Mouse (Mus musculus): Measurements from ENCODE around the gene Edar. TPM values are rescaled to one million over a fixed set of nuclear protein-coding genes. Genes with fewer than 3 reads are reported as not detected.
"Not testable (repeated sequence)": the region's sequence is repeated elsewhere in the genome, so short reads cannot be mapped to it uniquely, and the experiment has no call there.

Gene Edar
- 0.09 and 0.41 TPM in 2 replicates for polyA plus RNA-seq (2014; fragmentation: Nextera tagmentation; extraction: Ambion mirVana)

DNA sequence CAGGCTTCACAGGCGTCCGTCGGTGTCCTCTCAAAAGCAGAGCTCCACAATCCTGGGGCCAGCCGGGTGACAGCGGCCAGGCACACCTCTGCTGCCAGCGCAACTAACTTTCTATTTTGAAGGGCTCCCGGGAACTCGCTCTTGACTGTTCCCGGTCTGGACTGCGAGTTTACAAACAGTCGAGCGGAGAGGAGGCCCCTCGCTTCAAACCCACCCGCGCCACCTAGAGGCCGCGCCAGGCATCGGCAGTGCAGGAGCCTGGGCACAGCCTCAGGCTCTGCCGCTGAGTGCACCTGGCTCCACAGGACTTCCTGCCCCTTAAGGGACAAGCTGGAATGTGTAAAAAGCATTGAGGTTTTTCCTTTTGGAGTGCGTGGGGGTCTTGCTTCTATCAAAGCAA is at the start of gene Edar:
Edar (minus strand) TSS at position 122 of the 400 bp plus-strand sequence.
- ATAC-seq (ENCODE audit: low FRiP score, low TSS enrichment) (peak; percentile 62), DNase-seq (peak; percentile 88)
- Histone ChIP-seq H3K27ac (replicated peaks; ENCODE audit: low read depth, low read length) (no peak within 1 kb of the TSS), H3K4me3 (replicated peaks; ENCODE audit: low read depth, low read length) (no peak within 1 kb of the TSS), H3K4me2 (ENCODE audit: low read length) (peak within 1 kb of the TSS; percentile 43), H3K4me1 (ENCODE audit: control insufficient read depth, insufficient read depth, low read length) (peaks cover 6% of the 10 kb centered on the region; the same call in 1 of the 2 replicates), H3K9me3 (ENCODE audit: control insufficient read depth, low read length) (no peaks in the 10 kb centered on the region), H3K36me3 (ENCODE audit: control insufficient read depth, insufficient read depth, low read length) (no peaks in the 10 kb centered on the region), H3K27me3 (ENCODE audit: control insufficient read depth, insufficient read depth, low read length) (no peaks in the 10 kb centered on the region), H3K9ac (replicated peaks; ENCODE audit: low read length) (no peak within 1 kb of the TSS)
- WGBS: 4% methylated on average over 20 of the region's 20 CpGs

DNA sequence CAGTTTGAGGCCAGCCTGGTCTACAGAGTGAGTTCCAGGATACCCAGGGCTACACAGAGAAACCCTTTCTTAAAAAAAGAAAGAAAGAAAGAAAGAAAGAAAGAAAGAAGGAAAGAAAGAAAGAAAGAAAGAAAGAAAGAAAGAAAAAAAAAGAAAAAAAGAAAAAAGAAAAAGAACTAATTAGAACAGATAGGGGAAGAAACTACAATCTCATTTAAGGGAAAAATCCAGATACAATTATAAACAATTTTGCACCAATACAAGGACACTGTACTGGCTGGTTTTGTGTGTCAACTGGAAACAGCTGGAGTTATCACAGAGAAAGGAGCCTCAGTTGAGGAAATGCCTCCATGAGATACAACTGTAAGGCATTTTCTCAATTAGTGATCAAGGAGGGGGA is 42.7 kb upstream of the Edar start, which contains the start of gene Gm17542:
Gm17542 (minus strand) TSS at position 101 of the 400 bp plus-strand sequence.
- not testable (repeated sequence) for ATAC-seq (ENCODE audit: low FRiP score, low TSS enrichment); H3K27me3 ChIP-seq (ENCODE audit: control insufficient read depth, insufficient read depth, low read length); H3K9me3 ChIP-seq (ENCODE audit: control insufficient read depth, low read length); H3K4me2 ChIP-seq (ENCODE audit: low read length); H3K36me3 ChIP-seq (ENCODE audit: control insufficient read depth, insufficient read depth, low read length); H3K9ac ChIP-seq (replicated peaks; ENCODE audit: low read length); H3K4me1 ChIP-seq (ENCODE audit: control insufficient read depth, insufficient read depth, low read length); H3K4me3 ChIP-seq (replicated peaks; ENCODE audit: low read depth, low read length); DNase-seq; H3K27ac ChIP-seq (replicated peaks; ENCODE audit: low read depth, low read length)

DNA sequence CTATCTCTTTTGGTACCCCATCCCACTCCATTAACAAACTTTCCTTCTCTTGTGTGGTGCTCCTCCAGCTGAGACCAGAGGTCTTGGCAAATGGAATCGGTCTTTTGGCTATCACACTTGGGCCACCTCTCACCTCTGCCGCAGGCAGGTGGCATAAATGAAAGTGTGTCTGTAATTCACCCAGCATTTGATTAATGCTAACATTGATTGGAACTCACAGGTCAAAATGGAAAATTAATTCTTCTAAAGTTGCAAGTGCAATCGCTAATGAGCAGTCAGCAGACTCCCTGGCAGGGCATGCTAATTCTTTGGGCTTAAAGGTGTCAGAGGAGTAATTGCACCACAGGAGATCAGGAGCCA is 39.3 kb upstream of the Edar start:
- Histone ChIP-seq H3K9ac (replicated peaks; ENCODE audit: low read length) (no peak overlapping the region), H3K4me2 (ENCODE audit: low read length) (no peak overlapping the region), H3K27me3 (ENCODE audit: control insufficient read depth, insufficient read depth, low read length) (no peaks in the 10 kb centered on the region), H3K4me1 (ENCODE audit: control insufficient read depth, insufficient read depth, low read length) (no peaks in the 10 kb centered on the region), H3K9me3 (ENCODE audit: control insufficient read depth, low read length) (no peaks in the 10 kb centered on the region), H3K36me3 (ENCODE audit: control insufficient read depth, insufficient read depth, low read length) (no peaks in the 10 kb centered on the region), H3K4me3 (replicated peaks; ENCODE audit: low read depth, low read length) (no peak overlapping the region), H3K27ac (replicated peaks; ENCODE audit: low read depth, low read length) (no peak overlapping the region)
- 84% methylated on average over 3 of the region's 3 CpGs for WGBS
- DNase-seq (no peak), ATAC-seq (ENCODE audit: low FRiP score, low TSS enrichment) (no peak)

DNA sequence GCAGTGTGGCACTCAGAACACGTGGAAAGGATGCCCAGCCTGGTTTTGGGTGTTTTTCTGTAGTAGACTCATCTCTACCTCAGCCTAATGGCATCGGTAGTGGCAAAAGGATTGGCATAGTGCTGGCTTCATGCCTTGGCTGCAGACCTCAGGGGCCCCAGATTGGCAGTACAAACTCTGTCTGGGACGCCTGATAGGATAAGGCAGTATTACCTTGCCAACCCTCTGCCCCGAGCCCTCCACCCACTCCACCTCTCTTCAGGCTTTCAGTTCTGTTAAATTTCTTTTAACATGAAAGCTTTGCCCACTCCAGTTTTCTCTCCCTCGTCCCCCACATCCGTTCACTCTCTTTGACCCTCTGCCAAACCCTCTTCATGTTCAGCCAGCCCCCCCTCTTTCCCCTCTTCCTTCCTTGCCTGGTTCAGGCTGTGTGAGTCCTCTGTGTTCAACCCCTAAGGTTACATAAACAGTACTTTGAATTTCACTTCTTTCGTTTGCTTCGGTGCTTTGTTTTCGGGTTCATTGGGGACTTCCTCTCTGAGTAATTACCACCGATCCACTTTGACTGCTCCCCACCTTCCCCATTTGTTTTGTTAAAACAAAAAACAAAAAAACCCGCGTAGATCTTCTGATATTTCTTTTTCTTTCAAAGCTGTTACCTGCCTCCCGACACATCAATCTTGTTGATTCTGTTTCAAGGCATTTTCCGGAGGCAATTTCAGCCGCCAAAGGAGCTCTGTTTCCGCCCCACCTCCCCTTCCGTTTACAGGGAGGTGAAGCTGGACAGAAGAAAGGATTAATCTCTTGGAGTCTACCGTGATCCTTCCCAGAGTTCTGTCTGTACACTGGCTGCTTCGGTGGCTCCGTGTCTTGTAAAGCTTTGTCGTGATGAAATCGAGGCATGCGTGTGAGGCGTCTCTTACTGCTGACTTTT is 38.7 kb upstream of the Edar start:
- no peak overlapping the region for H3K27ac ChIP-seq (replicated peaks; ENCODE audit: low read depth, low read length)
- H3K4me2 ChIP-seq (ENCODE audit: low read length): peak overlapping the region; percentile 11; the same call in 1 of the 2 replicates
- no peaks in the 10 kb centered on the region for H3K4me1 ChIP-seq (ENCODE audit: control insufficient read depth, insufficient read depth, low read length)
- ATAC-seq (ENCODE audit: low FRiP score, low TSS enrichment) (no peak), DNase-seq (peak; percentile 23)
- no peak overlapping the region for H3K4me3 ChIP-seq (replicated peaks; ENCODE audit: low read depth, low read length)
- no peaks in the 10 kb centered on the region for H3K27me3 ChIP-seq (ENCODE audit: control insufficient read depth, insufficient read depth, low read length)
- no peaks in the 10 kb centered on the region for H3K36me3 ChIP-seq (ENCODE audit: control insufficient read depth, insufficient read depth, low read length)
- no peak overlapping the region for H3K9ac ChIP-seq (replicated peaks; ENCODE audit: low read length)
- no peaks in the 10 kb centered on the region for H3K9me3 ChIP-seq (ENCODE audit: control insufficient read depth, low read length)
- 66% methylated on average over 24 of the region's 24 CpGs for WGBS

DNA sequence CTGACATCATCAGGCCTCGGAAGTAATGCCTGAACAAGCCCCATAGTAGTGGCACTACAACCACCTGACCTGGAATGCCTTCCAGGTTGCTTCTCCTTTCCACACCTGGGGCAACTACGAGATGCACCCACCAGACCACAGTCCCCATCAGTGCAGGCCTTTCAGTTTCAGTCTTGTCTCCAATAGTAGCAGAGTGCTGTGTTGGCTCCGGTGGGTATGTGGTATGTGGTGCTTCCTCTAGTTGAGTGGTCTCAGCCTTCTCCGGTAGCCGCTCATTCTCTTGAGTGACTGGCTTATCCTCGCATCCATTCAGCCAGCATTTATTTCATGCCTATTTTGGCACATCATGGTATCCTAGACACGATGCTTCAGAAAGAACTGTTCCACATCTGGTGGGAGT is 37.8 kb upstream of the Edar start:
- H3K9me3 ChIP-seq (ENCODE audit: control insufficient read depth, low read length): no peaks in the 10 kb centered on the region
- no peak overlapping the region for H3K4me2 ChIP-seq (ENCODE audit: low read length)
- no peaks in the 10 kb centered on the region for H3K4me1 ChIP-seq (ENCODE audit: control insufficient read depth, insufficient read depth, low read length)
- H3K27ac ChIP-seq (replicated peaks; ENCODE audit: low read depth, low read length): no peak overlapping the region
- DNase-seq (no peak), ATAC-seq (ENCODE audit: low FRiP score, low TSS enrichment) (no peak)
- H3K27me3 ChIP-seq (ENCODE audit: control insufficient read depth, insufficient read depth, low read length): no peaks in the 10 kb centered on the region
- H3K4me3 ChIP-seq (replicated peaks; ENCODE audit: low read depth, low read length): no peak overlapping the region
- no peaks in the 10 kb centered on the region for H3K36me3 ChIP-seq (ENCODE audit: control insufficient read depth, insufficient read depth, low read length)
- WGBS: 86% methylated on average over 7 of the region's 7 CpGs
- H3K9ac ChIP-seq (replicated peaks; ENCODE audit: low read length): no peak overlapping the region

DNA sequence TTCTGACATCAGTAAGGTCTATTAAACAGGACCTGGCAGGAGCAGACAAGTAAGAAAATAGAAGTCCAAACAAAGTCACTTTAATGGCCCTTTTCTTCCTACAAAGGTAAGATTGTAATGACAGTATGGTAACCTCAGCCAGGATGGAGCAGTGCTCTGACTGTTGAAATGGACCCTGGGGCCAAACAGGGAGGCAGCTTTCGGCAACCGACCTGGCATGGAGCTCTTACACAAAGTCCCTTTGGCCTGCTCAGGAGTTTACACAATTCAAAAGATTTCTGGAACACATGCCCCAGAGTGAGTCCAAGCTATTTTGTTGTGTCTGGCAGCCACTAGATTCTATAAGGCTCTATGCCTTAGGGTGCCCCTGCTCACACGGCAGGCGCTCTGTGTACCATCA is 33.6 kb upstream of the Edar start:
- H3K9me3 ChIP-seq (ENCODE audit: control insufficient read depth, low read length): no peaks in the 10 kb centered on the region
- no peaks in the 10 kb centered on the region for H3K36me3 ChIP-seq (ENCODE audit: control insufficient read depth, insufficient read depth, low read length)
- no peak overlapping the region for H3K4me3 ChIP-seq (replicated peaks; ENCODE audit: low read depth, low read length)
- 93% methylated on average over 4 of the region's 4 CpGs for WGBS
- no peak for ATAC-seq (ENCODE audit: low FRiP score, low TSS enrichment)
- H3K4me2 ChIP-seq (ENCODE audit: low read length): no peak overlapping the region
- no peak overlapping the region for H3K27ac ChIP-seq (replicated peaks; ENCODE audit: low read depth, low read length)
- no peaks in the 10 kb centered on the region for H3K27me3 ChIP-seq (ENCODE audit: control insufficient read depth, insufficient read depth, low read length)
- no peak overlapping the region for H3K9ac ChIP-seq (replicated peaks; ENCODE audit: low read length)
- no peak for DNase-seq
- H3K4me1 ChIP-seq (ENCODE audit: control insufficient read depth, insufficient read depth, low read length): no peaks in the 10 kb centered on the region

DNA sequence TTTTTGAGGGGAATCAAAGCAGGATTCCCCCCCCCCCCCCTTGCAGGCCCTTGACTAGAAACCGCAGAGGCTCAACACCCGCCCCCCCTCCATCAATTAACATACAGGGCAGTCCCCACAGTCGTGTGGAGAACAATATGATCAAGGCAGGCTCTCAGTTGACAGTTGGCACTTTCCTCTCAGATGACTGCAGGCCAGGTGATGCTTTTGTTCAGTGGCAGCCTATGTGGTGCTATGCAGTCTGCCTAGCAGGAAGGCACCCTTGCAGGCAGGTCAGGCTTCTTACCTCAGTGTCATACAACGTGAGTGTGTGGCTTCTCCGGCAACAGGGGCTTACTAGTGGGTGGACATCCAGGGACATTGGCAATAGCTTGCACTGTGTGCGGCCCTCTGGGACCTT is 25.1 kb upstream of the Edar start:
- Histone ChIP-seq H3K36me3 (ENCODE audit: control insufficient read depth, insufficient read depth, low read length) (no peaks in the 10 kb centered on the region), H3K4me3 (replicated peaks; ENCODE audit: low read depth, low read length) (no peak overlapping the region), H3K9ac (replicated peaks; ENCODE audit: low read length) (no peak overlapping the region), H3K27me3 (ENCODE audit: control insufficient read depth, insufficient read depth, low read length) (no peaks in the 10 kb centered on the region), H3K27ac (replicated peaks; ENCODE audit: low read depth, low read length) (no peak overlapping the region), H3K9me3 (ENCODE audit: control insufficient read depth, low read length) (no peaks in the 10 kb centered on the region), H3K4me1 (ENCODE audit: control insufficient read depth, insufficient read depth, low read length) (0 out of 2 replicates have a peak, but pooled peaks cover 8% of the 10 kb centered on the region), H3K4me2 (ENCODE audit: low read length) (no peak overlapping the region)
- WGBS: 46% methylated on average over 6 of the region's 6 CpGs
- ATAC-seq (ENCODE audit: low FRiP score, low TSS enrichment) (0 out of 2 replicates have a peak, but pooled peaks have one; percentile 24), DNase-seq (peak; percentile 23)

DNA sequence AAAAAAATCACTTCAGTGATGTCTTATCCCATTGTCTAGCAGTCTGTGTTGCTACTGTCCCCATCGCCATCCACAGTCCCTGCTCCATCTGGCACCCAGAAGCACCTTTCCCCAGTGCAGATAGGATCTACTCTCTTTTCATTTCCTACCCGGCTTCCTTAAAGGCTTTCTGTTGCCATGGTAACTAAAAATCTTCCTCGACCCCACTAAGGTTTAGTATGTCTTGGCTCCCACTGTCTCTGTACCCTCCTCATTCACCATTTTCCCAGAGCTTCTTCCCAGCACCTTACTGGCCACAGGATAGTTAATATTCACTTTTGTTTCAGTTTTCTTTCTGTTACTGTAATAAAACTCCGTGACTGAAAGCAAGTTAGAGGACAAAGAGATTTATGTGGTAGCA is 24.7 kb upstream of the Edar start:
- DNase-seq: peak; percentile 59
- Histone ChIP-seq H3K9me3 (ENCODE audit: control insufficient read depth, low read length) (no peaks in the 10 kb centered on the region), H3K4me3 (replicated peaks; ENCODE audit: low read depth, low read length) (no peak overlapping the region), H3K4me2 (ENCODE audit: low read length) (no peak overlapping the region), H3K27ac (replicated peaks; ENCODE audit: low read depth, low read length) (no peak overlapping the region), H3K27me3 (ENCODE audit: control insufficient read depth, insufficient read depth, low read length) (no peaks in the 10 kb centered on the region), H3K4me1 (ENCODE audit: control insufficient read depth, insufficient read depth, low read length) (0 out of 2 replicates have a peak, but pooled peaks cover 8% of the 10 kb centered on the region), H3K9ac (replicated peaks; ENCODE audit: low read length) (no peak overlapping the region), H3K36me3 (ENCODE audit: control insufficient read depth, insufficient read depth, low read length) (no peaks in the 10 kb centered on the region)
- WGBS: 23% methylated on average over 4 of the region's 4 CpGs
- ATAC-seq (ENCODE audit: low FRiP score, low TSS enrichment): no peak

DNA sequence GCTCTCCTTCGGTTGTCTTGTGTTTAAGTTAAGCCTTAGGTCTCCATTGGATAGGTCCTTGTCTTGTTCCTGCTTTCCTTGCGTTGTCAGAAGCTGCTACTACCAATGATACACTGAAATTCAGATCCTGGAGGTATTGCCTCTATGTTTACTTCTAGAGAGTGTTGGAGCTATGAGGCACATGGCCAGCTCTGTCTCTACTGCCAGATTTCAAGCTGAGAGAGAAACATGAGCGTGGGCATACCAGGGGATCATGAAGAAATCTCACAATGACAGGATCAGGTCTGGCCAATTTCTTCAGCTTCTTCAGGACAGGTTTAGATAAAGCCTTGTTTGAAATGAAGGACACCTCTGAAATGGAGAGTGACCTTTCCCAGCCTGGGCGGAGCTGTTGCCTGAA is 23.5 kb upstream of the Edar start:
- H3K36me3 ChIP-seq (ENCODE audit: control insufficient read depth, insufficient read depth, low read length): no peaks in the 10 kb centered on the region
- H3K4me3 ChIP-seq (replicated peaks; ENCODE audit: low read depth, low read length): no peak overlapping the region
- no peaks in the 10 kb centered on the region for H3K27me3 ChIP-seq (ENCODE audit: control insufficient read depth, insufficient read depth, low read length)
- no peaks in the 10 kb centered on the region for H3K9me3 ChIP-seq (ENCODE audit: control insufficient read depth, low read length)
- no peak overlapping the region for H3K4me2 ChIP-seq (ENCODE audit: low read length)
- ATAC-seq (ENCODE audit: low FRiP score, low TSS enrichment) (no peak), DNase-seq (no peak)
- WGBS: 90% methylated on average over 4 of the region's 4 CpGs
- H3K4me1 ChIP-seq (ENCODE audit: control insufficient read depth, insufficient read depth, low read length): 0 out of 2 replicates have a peak, but pooled peaks cover 8% of the 10 kb centered on the region
- H3K9ac ChIP-seq (replicated peaks; ENCODE audit: low read length): no peak overlapping the region
- no peak overlapping the region for H3K27ac ChIP-seq (replicated peaks; ENCODE audit: low read depth, low read length)

Measured in midbrain, embryonic 14.5 days (tissue).